Mouse (Mus musculus) midbrain, embryonic 15.5 days (tissue): ENCODE data around the gene Amdhd2. TPM values are rescaled to one million over a fixed set of nuclear protein-coding genes. Genes with fewer than 3 reads are reported as not detected.

ENCODE experiments used
- ATAC-seq: fragments of 200-750 bp; cut with Nextera tagmentation; replicated peaks from 2 replicates; pipeline ENCODE4 v1.8.0; 2017; ENCODE audit warnings: moderate TSS enrichment
- H3K27ac ChIP-seq: fragments of 300-500 bp; sonication (generic); 2 replicates; pipeline ENCODE4 v1.5.1; 2015; ENCODE audit warnings: mild to moderate bottlenecking, inconsistent platforms
- H3K27me3 ChIP-seq: fragments of 300-500 bp; sonication (generic); replicated peaks from 2 replicates; pipeline ENCODE4 v1.6.1; 2015; ENCODE audit warnings: inconsistent platforms
- H3K36me3 ChIP-seq: fragments of 300-500 bp; sonication (generic); replicated peaks from 2 replicates; pipeline ENCODE4 v1.6.1; 2015; ENCODE audit warnings: inconsistent platforms
- H3K4me1 ChIP-seq: fragments of 300-500 bp; sonication (generic); 2 replicates; pipeline ENCODE4 v1.6.1; 2015; ENCODE audit warnings: inconsistent platforms
- H3K4me2 ChIP-seq: fragments of 300-500 bp; sonication (generic); 2 replicates; pipeline ENCODE4 v1.6.1; 2015; ENCODE audit warnings: inconsistent platforms, mild to moderate bottlenecking, moderate library complexity
- H3K4me3 ChIP-seq: fragments of 300-500 bp; sonication (generic); 2 replicates; pipeline ENCODE4 v1.5.1; 2015; ENCODE audit warnings: mild to moderate bottlenecking, inconsistent platforms
- H3K9ac ChIP-seq: fragments of 300-500 bp; sonication (generic); 2 replicates; pipeline ENCODE4 v1.6.1; 2015; ENCODE audit warnings: mild to moderate bottlenecking, inconsistent platforms
- H3K9me3 ChIP-seq: fragments of 300-500 bp; sonication (generic); 2 replicates; pipeline ENCODE4 v1.6.1; 2016; ENCODE audit warnings: inconsistent platforms
- WGBS: fragments of 180-500 bp; shearing (Covaris S2); methylation state at CpG from one replicate; pipeline ENCODE4 v1.1.7; 2015; ENCODE audit warnings: mixed read lengths; 5-methylcytosine and 5-hydroxymethylcytosine counted together
- polyA plus RNA-seq: library from polyadenylated mRNA; unstranded; fragments of >200 nt; fragmentation: Nextera tagmentation; extraction: Ambion mirVana; gene quantifications from 2 replicates; pipeline ENCODE4 v1.2.1, GENCODE M21; 2015

The Amdhd2 gene
- polyA plus RNA-seq, 1 experiment from 2014 or later: 39.6 TPM

DNA sequence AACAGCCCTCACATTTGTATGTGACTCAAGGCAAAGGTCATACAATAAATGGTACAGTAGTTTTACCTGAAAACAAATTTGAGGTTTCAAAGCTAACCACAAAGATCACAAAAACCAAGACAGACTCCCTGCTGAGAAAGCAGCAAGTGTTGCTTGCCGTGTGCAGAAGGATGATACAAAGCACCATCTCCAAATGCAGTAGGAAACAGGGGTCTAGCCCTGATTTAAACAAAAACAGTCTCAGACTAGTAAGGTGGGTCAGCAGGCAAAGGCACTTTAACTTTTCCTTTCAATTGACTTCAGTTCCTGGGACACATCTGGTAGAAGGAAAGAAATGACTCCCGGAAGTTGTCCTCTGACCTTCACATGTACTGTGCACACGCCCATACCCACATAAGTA is 36.8 kb downstream of the Amdhd2 start:
- ATAC-seq: no peak
- Histone ChIP-seq H3K27me3 (no peaks in the 10 kb centered on the region), H3K9me3 (no peaks in the 10 kb centered on the region), H3K4me2 (no peak overlapping the region), H3K9ac (no peak overlapping the region), H3K4me3 (no peak overlapping the region), H3K4me1 (no peaks in the 10 kb centered on the region), H3K36me3 (no peaks in the 10 kb centered on the region), H3K27ac (no peak overlapping the region)
- WGBS: 79% methylated on average over 3 of the region's 3 CpGs

DNA sequence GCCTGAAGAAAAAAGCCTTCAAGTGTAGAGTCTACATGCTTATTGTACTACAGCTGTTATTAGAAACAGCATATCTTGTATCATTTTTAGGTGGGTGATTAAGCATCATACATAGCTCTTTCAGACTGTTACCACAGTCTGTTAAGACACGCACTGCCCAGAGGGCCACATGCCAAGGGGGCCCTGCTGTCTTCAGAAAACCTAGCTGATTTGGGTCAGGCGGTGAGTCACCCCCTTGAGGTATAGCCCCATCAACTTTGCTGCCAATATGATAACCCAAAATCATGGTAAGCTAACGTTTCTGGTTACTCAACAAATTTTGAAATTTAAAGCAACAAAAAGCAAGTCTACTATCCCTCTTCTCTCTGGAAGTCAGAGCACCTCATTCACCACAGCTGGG is 44.1 kb downstream of the Amdhd2 start:
- Histone ChIP-seq H3K4me1 (peaks cover 7% of the 10 kb centered on the region), H3K27me3 (no peaks in the 10 kb centered on the region), H3K27ac (no peak overlapping the region), H3K4me3 (no peak overlapping the region), H3K36me3 (no peaks in the 10 kb centered on the region), H3K4me2 (no peak overlapping the region), H3K9me3 (no peaks in the 10 kb centered on the region), H3K9ac (no peak overlapping the region)
- 95% methylated on average over 3 of the region's 3 CpGs for WGBS
- ATAC-seq: no peak

DNA sequence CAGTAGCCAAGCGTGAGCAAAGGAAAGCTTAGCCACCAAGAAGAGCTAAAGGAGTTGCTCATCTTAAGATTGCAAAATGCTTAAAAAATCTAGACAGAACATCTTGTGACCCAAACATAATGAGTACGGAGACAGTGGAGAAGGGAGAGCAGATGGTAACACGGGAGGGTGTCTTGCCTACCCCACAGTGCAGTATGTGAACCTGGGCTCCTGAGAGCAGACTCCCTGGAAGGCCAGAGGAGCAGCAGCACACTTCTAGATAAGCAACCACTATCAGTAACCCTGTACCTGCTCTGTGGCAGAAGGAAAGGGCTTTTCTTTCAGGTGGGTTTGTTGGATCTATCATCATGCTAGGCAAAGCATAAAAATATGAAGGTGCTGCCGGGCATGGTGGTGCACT is 50.5 kb downstream of the Amdhd2 start:
- no peak overlapping the region for H3K4me2 ChIP-seq
- 84% methylated on average over 4 of the region's 4 CpGs for WGBS
- H3K9ac ChIP-seq: no peak overlapping the region
- 0 out of 2 replicates have a peak, but pooled peaks cover 11% of the 10 kb centered on the region for H3K36me3 ChIP-seq
- H3K4me1 ChIP-seq: peaks cover 7% of the 10 kb centered on the region
- no peaks in the 10 kb centered on the region for H3K27me3 ChIP-seq
- H3K9me3 ChIP-seq: no peaks in the 10 kb centered on the region
- ATAC-seq: no peak
- no peak overlapping the region for H3K4me3 ChIP-seq
- H3K27ac ChIP-seq: no peak overlapping the region

DNA sequence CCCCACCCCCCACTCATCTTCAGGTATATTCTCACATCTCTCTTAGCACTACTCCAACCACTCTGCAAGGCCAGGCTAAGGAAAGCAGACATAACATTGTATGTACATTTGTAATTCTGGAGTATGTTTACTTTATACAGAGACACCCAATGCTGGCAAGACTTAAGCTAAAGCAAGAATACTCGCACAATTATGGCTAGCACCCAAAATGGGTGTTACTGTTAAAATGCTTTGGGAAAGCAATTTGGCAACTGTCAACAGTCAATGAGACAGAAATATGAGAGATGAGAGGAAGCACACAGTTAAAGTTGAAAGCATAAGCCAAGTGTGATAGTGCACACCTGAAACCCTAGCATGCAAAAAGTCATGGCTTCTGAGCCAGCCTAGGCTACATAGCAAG is 52.3 kb downstream of the Amdhd2 start:
- H3K9me3 ChIP-seq: no peaks in the 10 kb centered on the region
- no peak overlapping the region for H3K27ac ChIP-seq
- H3K36me3 ChIP-seq: 0 out of 2 replicates have a peak, but pooled peaks cover 16% of the 10 kb centered on the region
- no peaks in the 10 kb centered on the region for H3K27me3 ChIP-seq
- H3K4me1 ChIP-seq: peaks cover 4% of the 10 kb centered on the region
- H3K4me3 ChIP-seq: no peak overlapping the region
- no peak for ATAC-seq
- H3K9ac ChIP-seq: no peak overlapping the region
- no peak overlapping the region for H3K4me2 ChIP-seq
- WGBS: 96% methylated on average over 1 of the region's 1 CpGs

DNA sequence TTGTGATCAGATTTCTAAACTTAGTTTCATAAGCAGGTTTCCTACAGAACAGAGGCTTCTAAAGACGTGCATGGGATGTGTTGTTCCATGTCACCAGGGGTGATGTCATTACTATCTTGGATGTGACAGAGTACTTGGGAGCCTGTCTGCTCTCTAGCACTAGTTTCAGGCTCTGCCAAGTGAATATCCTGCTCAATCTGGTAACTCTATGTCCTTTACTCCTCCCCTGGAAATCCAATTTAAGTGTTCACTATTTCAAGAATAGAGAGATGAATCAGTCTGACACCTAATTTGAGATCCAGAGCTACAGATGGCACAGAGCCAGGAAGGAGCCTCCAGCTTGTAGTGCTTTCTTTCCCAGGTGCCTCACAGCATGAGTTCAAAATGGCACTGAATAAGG is 54.7 kb downstream of the Amdhd2 start:
- Histone ChIP-seq H3K9ac (no peak overlapping the region), H3K9me3 (no peaks in the 10 kb centered on the region), H3K27ac (no peak overlapping the region), H3K36me3 (0 out of 2 replicates have a peak, but pooled peaks cover 23% of the 10 kb centered on the region), H3K4me2 (no peak overlapping the region), H3K27me3 (no peaks in the 10 kb centered on the region), H3K4me3 (no peak overlapping the region), H3K4me1 (no peaks in the 10 kb centered on the region)
- ATAC-seq: no peak
- WGBS: 74% methylated on average over 1 of the region's 1 CpGs

Other genes with a start within 250 kb of the Amdhd2 start
- gene Dcpp3, start 246.3 kb downstream of the Amdhd2 start, polyA plus RNA-seq: not detected in 2 replicates
- not detected in 2 replicates for gene Sbp, start 222.1 kb downstream of the Amdhd2 start, polyA plus RNA-seq
- not detected in 2 replicates for gene Sbpl, start 208.5 kb downstream of the Amdhd2 start, polyA plus RNA-seq
- gene Prss30, start 183.2 kb downstream of the Amdhd2 start, polyA plus RNA-seq: not detected in 2 replicates
- not detected in 2 replicates for gene Prss22, start 165.7 kb downstream of the Amdhd2 start, polyA plus RNA-seq
- 0.36 and 0.44 TPM in 2 replicates for gene Prss27, start 125.6 kb downstream of the Amdhd2 start, polyA plus RNA-seq
- gene Kctd5, start 90.3 kb downstream of the Amdhd2 start, polyA plus RNA-seq: 73.4 and 77.9 TPM in 2 replicates
- 69.8 and 75.5 TPM in 2 replicates for gene Pdpk1, start 12.8 kb downstream of the Amdhd2 start, polyA plus RNA-seq
- gene Atp6v0c, start 5.9 kb upstream of the Amdhd2 start, polyA plus RNA-seq: 1,357 and 1,392 TPM in 2 replicates
- gene Tbc1d24, start 41.8 kb upstream of the Amdhd2 start, polyA plus RNA-seq: 28.7 and 30.7 TPM in 2 replicates
- 5.1 and 5.4 TPM in 2 replicates for gene Ntn3, start 45.8 kb upstream of the Amdhd2 start, polyA plus RNA-seq
- gene Tedc2, start 57.1 kb upstream of the Amdhd2 start, polyA plus RNA-seq: 12.1 and 12.5 TPM in 2 replicates
- 13.9 and 15.1 TPM in 2 replicates for gene Ccnf, start 87.7 kb upstream of the Amdhd2 start, polyA plus RNA-seq
- 0.41 and 0.65 TPM in 2 replicates for gene Abca17, start 187.3 kb upstream of the Amdhd2 start, polyA plus RNA-seq
- gene Abca3, start 188.2 kb upstream of the Amdhd2 start, polyA plus RNA-seq: 32.4 and 34.6 TPM in 2 replicates